Mouse (Mus musculus): ENCODE measurements at regions not wholly inside any gene's neighbourhood (a gene's known extent, or its start where the extent isn't known, plus 50 kb on each side); places are given as distances from the start of the nearest gene placed in this dataset.

DNA sequence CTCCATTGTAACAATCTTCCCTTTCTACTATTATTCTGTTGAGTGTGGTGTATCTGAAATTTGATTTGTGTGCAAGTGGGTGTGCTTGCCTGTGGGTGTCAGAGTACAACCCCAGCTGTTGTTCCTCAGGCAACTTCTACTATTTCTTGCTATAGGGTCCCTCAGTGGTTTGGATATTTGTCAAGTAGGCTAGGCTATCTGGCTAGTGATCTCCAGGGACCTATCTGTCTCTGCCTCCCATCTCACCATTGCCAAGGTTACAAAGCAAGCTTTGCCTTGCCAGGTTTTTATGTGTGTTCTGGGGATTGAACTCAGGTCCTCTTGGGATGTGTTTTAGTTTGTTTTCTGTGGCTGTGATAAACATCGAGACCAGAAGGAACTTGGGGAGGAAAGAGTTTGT lies 74.1 kb upstream of the Stt3b start:
- TF ChIP-seq CTCF (IDR thresholded peaks at IDR 0.05; ENCODE audit: control insufficient read depth, insufficient read depth, insufficient replicate concordance, low read depth, low read length) (no peak), POLR2A (IDR thresholded peaks at IDR 0.05; ENCODE audit: control insufficient read depth, low read depth, low read length) (no peak)
